8 mouse cellular contexts compared by ENCODE assay signal in the genomic region with DNA sequence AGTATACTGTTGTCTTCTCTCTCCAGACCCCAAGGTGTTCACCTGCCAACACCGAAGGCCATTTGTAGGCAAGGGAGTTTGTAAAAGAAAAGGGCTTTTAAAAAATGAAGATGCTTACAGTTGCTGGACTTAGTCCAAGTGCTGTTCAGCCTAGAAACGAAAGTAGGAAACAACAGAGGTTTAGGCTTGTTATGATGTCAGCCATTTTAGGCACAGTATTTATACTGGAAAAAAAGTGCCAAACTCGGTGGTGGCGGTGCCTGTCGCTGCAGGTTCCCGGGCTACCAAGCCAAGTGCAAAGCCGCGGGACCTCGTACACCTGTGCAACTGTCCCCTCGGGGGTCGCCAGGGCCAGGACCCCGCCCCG. TPM values are rescaled to one million over a fixed set of nuclear protein-coding genes. Genes with fewer than 3 reads are reported as not detected.
DNase-seq lines count a peak whose midpoint lies in the region; ATAC-seq and TF ChIP-seq lines count a peak whose summit lies in the region.

No protein-coding gene starts in this region.

- H3K79me2 ChIP-seq in macrophage (ENCODE audit: inconsistent target) = peaks cover 63% of the 10 kb centered on the region

- DNase-seq in embryo, embryonic 10 days (ENCODE audit: low spot score) = peak; percentile 35
- DNase-seq in embryo, embryonic 11 days = no peak
- DNase-seq in A20 (ENCODE audit: low read depth, low spot score) = peak; percentile 73
- no peak for DNase-seq in adrenal gland, postnatal 14 days

- H3K4me1 ChIP-seq in cortical plate, adult 2 months (ENCODE audit: control insufficient read depth, insufficient read depth, low read length) = peaks cover 7% of the 10 kb centered on the region
- peaks cover 27% of the 10 kb centered on the region for H3K4me1 ChIP-seq in hindbrain, embryonic 16.5 days (ENCODE audit: control insufficient read depth, insufficient read depth, low read depth, low read length)

- no peaks in the 10 kb centered on the region for H3K36me3 ChIP-seq in hindbrain, embryonic 16.5 days (ENCODE audit: control insufficient read depth, insufficient read depth, low read length)
- peaks cover 11% of the 10 kb centered on the region for H3K36me3 ChIP-seq in macrophage (ENCODE audit: inconsistent target)

- H3K9ac ChIP-seq in hindbrain, embryonic 16.5 days (ENCODE audit: low read depth, low read length) = peak overlapping the region; percentile 100

- H3K27ac ChIP-seq in cortical plate, adult 2 months (ENCODE audit: insufficient read depth, low read length) = peak overlapping the region; percentile 100
- H3K27ac ChIP-seq in hindbrain, embryonic 16.5 days (ENCODE audit: low read depth, low read length) = peak overlapping the region; percentile 98
- peak overlapping the region; percentile 66 for H3K27ac ChIP-seq in macrophage

- ATAC-seq in hindbrain, embryonic 16.5 days = 0 out of 2 replicates have a peak, but pooled peaks have one; percentile 1
- no peak for ATAC-seq in frontal cortex, adult (ENCODE audit: low TSS enrichment)

- no peak for TF ChIP-seq CTCF in cortical plate, adult 2 months (IDR thresholded peaks at IDR 0.05; ENCODE audit: extremely low read depth, insufficient read depth, low read length)

- TF ChIP-seq POLR2A in cortical plate, adult 2 months (IDR thresholded peaks at IDR 0.05; ENCODE audit: extremely low read depth, insufficient read depth, low read length) = no peak

- whole genome bisulfite sequencing in hindbrain, embryonic 16.5 days = 2% methylated on average over 10 of the region's 13 CpGs
- 2% methylated on average over 6 of the region's 13 CpGs for WGBS in macrophage (ENCODE audit: missing documents)

- H3K9me3 ChIP-seq in hindbrain, embryonic 16.5 days (ENCODE audit: control insufficient read depth, low read length) = no peaks in the 10 kb centered on the region

- peak overlapping the region; percentile 66 for H3K4me2 ChIP-seq in hindbrain, embryonic 16.5 days (ENCODE audit: low read length)

- peak overlapping the region; percentile 97 for H3K4me3 ChIP-seq in cortical plate, adult 2 months (ENCODE audit: insufficient read depth, low read length)
- H3K4me3 ChIP-seq in hindbrain, embryonic 16.5 days (ENCODE audit: low read length) = peak overlapping the region; percentile 100
- H3K4me3 ChIP-seq in macrophage (ENCODE audit: inconsistent target) = peak overlapping the region; percentile 66

- H3K27me3 ChIP-seq in hindbrain, embryonic 16.5 days (replicated peaks; ENCODE audit: control insufficient read depth, insufficient read depth, low read length) = no peaks in the 10 kb centered on the region

RNA-seq across cellular contexts. Expression of a gene that starts 0.6 kb away (rescaled TPM):
- polyA plus RNA-seq in cortical plate, adult 2 months (2012; rRNA removed) = 1,026 and 1,043 TPM in 2 replicates
- polyA plus RNA-seq in hindbrain, embryonic 16.5 days (2015; fragmentation: Nextera tagmentation; extraction: Ambion mirVana) = 786 and 849 TPM in 2 replicates
- 100 to 1,000 TPM in 25 of 26 experiments, 10 to 100 TPM in 1; 99.9 to 715 (median 297) TPM for total RNA-seq in macrophage (2018; cell fraction: chromatin; rRNA removed)
- 1,000 to 10,000 TPM; 2,781 to 4,191 (median 3,475) TPM for total RNA-seq in macrophage (2018; cell fraction: cytosol; rRNA removed)
- total RNA-seq in macrophage (2018; cell fraction: nucleus; rRNA removed) = 1,000 to 10,000 TPM in 24 of 26 experiments, 100 to 1,000 TPM in 2; 559 to 2,630 (median 1,649) TPM
- 3,192 to 6,999 TPM (median 6,128 TPM) in 3 replicates for polyA plus RNA-seq in macrophage (2018)
- 848 and 849 TPM in 2 replicates for total RNA-seq in adrenal gland, postnatal 14 days (2021)

RNA-seq across cellular contexts. Expression of a gene that starts 58.9 kb away (rescaled TPM):
- 17.3 and 19.8 TPM in 2 replicates for polyA plus RNA-seq in cortical plate, adult 2 months (2012; rRNA removed)
- 20.4 and 22.3 TPM in 2 replicates for polyA plus RNA-seq in hindbrain, embryonic 16.5 days (2015; fragmentation: Nextera tagmentation; extraction: Ambion mirVana)
- 100 to 1,000 TPM in 20 of 26 experiments, 10 to 100 TPM in 6; 39.3 to 393 (median 236) TPM for total RNA-seq in macrophage (2018; cell fraction: chromatin; rRNA removed)
- 10 to 100 TPM; 30.1 to 61.9 (median 50.8) TPM for total RNA-seq in macrophage (2018; cell fraction: cytosol; rRNA removed)
- 100 to 1,000 TPM in 13 of 26 experiments, 10 to 100 TPM in 13; 34.5 to 216 (median 98.5) TPM for total RNA-seq in macrophage (2018; cell fraction: nucleus; rRNA removed)
- polyA plus RNA-seq in macrophage (2018) = 35.4 to 48.6 TPM (median 40.6 TPM) in 3 replicates
- total RNA-seq in adrenal gland, postnatal 14 days (2021) = 25.8 and 27.1 TPM in 2 replicates

Comparison
In these comparisons a context has a peak if more than half of its experiments do, and no peak if none do; other contexts are left out.
1. DNase-seq: peak in embryo, embryonic 10 days (single experiment) and A20 (single experiment); none in embryo, embryonic 11 days (single experiment) and adrenal gland, postnatal 14 days (single experiment).
2. Peak in every context shown above with its lines, with median percentiles within 50 percentile points of each other: H3K27ac ChIP-seq and H3K4me3 ChIP-seq.